In the genomic region with DNA sequence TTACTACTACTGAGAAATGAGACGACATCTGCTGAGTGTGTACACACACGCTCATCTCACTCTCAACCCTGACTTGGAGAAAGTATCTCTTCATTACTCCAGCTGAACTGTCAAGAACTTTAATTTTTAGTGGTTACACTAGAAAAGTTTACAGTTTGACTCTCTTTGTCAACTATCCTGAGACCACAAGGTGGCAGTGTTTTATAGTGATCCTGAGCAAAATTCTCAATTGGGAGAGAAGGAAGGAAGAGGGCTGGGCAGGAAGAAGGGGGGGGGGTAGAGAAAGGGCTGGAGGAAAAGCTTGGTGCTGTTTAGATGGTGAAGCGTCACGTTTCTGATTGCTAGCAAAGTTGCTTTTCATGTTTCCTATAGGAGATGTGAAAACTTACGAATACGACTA, we compare ENCODE assay signal across 20 mouse cellular contexts.
DNase-seq lines count a peak whose midpoint lies in the region; ATAC-seq and TF ChIP-seq lines count a peak whose summit lies in the region.
"Had no signal": no experiment of that assay in that cellular context is flagged by ENCODE, and none has a peak within 500 bp of the region (broad histone marks: within the 10 kb centered on the region; RNA-seq: fewer than 3 reads in every experiment).

No protein-coding gene starts in this region.

- POLR2A ChIA-PET in Patski (lab: Charles Lee) = no interaction called here

- 68% methylated on average over 6 of the region's 6 CpGs for WGBS in forebrain, postnatal 0 days
- 67% methylated on average over 6 of the region's 6 CpGs for whole genome bisulfite sequencing in forebrain, embryonic 11.5 days
- 48% methylated on average over 6 of the region's 6 CpGs for WGBS in lung, postnatal 0 days
- WGBS in kidney, embryonic 14.5 days = 67% methylated on average over 6 of the region's 6 CpGs

- 0 out of 2 replicates have a peak, but pooled peaks have one; percentile 2 for TF ChIP-seq CTCF in forebrain, postnatal 0 days (IDR thresholded peaks at IDR 0.05; ENCODE audit: low read depth)
- no peak for TF ChIP-seq CTCF in lung, postnatal 0 days (IDR thresholded peaks at IDR 0.05)
- TF ChIP-seq CTCF in Patski (IDR thresholded peaks at IDR 0.05) = peak; percentile 14

- no peak for ATAC-seq in forebrain, postnatal 0 days
- no peak for ATAC-seq in forebrain, embryonic 11.5 days (replicated peaks; ENCODE audit: low FRiP score)
- ATAC-seq in lung, postnatal 0 days = no peak
- no peak for ATAC-seq in Patski
- ATAC-seq in kidney, embryonic 14.5 days (ENCODE audit: low FRiP score, low TSS enrichment) = no peak

- CTCF ChIA-PET in Patski (lab: Charles Lee) = no interaction called here

- H3K36me3 ChIP-seq in forebrain, postnatal 0 days (ENCODE audit: insufficient read depth) = no peaks in the 10 kb centered on the region
- H3K36me3 ChIP-seq in forebrain, embryonic 11.5 days (ENCODE audit: control insufficient read depth, insufficient read depth, low read length) = no peaks in the 10 kb centered on the region
- no peaks in the 10 kb centered on the region for H3K36me3 ChIP-seq in lung, postnatal 0 days (ENCODE audit: insufficient read depth, low read length)
- H3K36me3 ChIP-seq in kidney, embryonic 14.5 days (ENCODE audit: control insufficient read depth, insufficient read depth, low read length) = no peaks in the 10 kb centered on the region
- H3K36me3 ChIP-seq: embryonic facial prominence, embryonic 10.5 days; heart, embryonic 13.5 days; midbrain, embryonic 10.5 days had no signal

- no peak overlapping the region for H3K4me3 ChIP-seq in forebrain, postnatal 0 days (ENCODE audit: low read depth, low read length)
- H3K4me3 ChIP-seq in forebrain, embryonic 11.5 days (ENCODE audit: low read depth, low read length) = no peak overlapping the region
- no peak overlapping the region for H3K4me3 ChIP-seq in lung, postnatal 0 days (ENCODE audit: low read depth, low read length)
- no peak overlapping the region for H3K4me3 ChIP-seq in kidney, embryonic 14.5 days (ENCODE audit: low read length)
- H3K4me3 ChIP-seq: embryonic facial prominence, embryonic 10.5 days; heart, embryonic 13.5 days; midbrain, embryonic 10.5 days; myocyte had no signal

- TF ChIP-seq EP300 in lung, postnatal 0 days (IDR thresholded peaks at IDR 0.05) = no peak

- no peak overlapping the region for H3K9ac ChIP-seq in forebrain, postnatal 0 days
- no peak overlapping the region for H3K9ac ChIP-seq in forebrain, embryonic 11.5 days (ENCODE audit: low read length)
- no peak overlapping the region for H3K9ac ChIP-seq in lung, postnatal 0 days (replicated peaks; ENCODE audit: low read depth)
- H3K9ac ChIP-seq in kidney, embryonic 14.5 days (ENCODE audit: low read depth, low read length) = no peak overlapping the region
- H3K9ac ChIP-seq: heart, embryonic 13.5 days had no signal

- no peak overlapping the region for H3K4me2 ChIP-seq in forebrain, postnatal 0 days (ENCODE audit: low read depth)
- no peak overlapping the region for H3K4me2 ChIP-seq in forebrain, embryonic 11.5 days (ENCODE audit: low read depth, low read length, severe bottlenecking)
- no peak overlapping the region for H3K4me2 ChIP-seq in lung, postnatal 0 days (replicated peaks; ENCODE audit: low read depth, low read length)
- no peak overlapping the region for H3K4me2 ChIP-seq in kidney, embryonic 14.5 days (replicated peaks; ENCODE audit: low read depth, low read length)
- H3K4me2 ChIP-seq: heart, embryonic 13.5 days; liver, embryonic 11.5 days had no signal

- no peak for DNase-seq in forebrain, postnatal 0 days
- DNase-seq in forebrain, embryonic 11.5 days (ENCODE audit: low spot score) = no peak
- peak; percentile 8 for DNase-seq in lung, postnatal 0 days (ENCODE audit: low spot score)
- DNase-seq in lung, adult 18-20 months = no peak
- no peak for DNase-seq in Patski (ENCODE audit: low read depth, low spot score)
- DNase-seq in mesoderm, embryonic 11.5 days (ENCODE audit: low read depth, low spot score) = peak; percentile 7
- no peak for DNase-seq in adrenal gland, postnatal 14 days
- DNase-seq: cerebellum, adult 2 months; gastrocnemius, postnatal 14 days; heart, postnatal 4 days; kidney, postnatal 25 days; left cerebral cortex, postnatal 4 days; lung, postnatal 10 days; right cerebral cortex, postnatal 14 days had no signal

- H3K4me1 ChIP-seq in forebrain, postnatal 0 days (ENCODE audit: insufficient read depth) = no peaks in the 10 kb centered on the region
- H3K4me1 ChIP-seq in forebrain, embryonic 11.5 days (replicated peaks; ENCODE audit: control insufficient read depth, insufficient read depth, low read length) = no peaks in the 10 kb centered on the region
- no peaks in the 10 kb centered on the region for H3K4me1 ChIP-seq in lung, postnatal 0 days (ENCODE audit: insufficient read depth, low read depth, low read length)
- H3K4me1 ChIP-seq in kidney, embryonic 14.5 days (ENCODE audit: control insufficient read depth, insufficient read depth, low read length) = no peaks in the 10 kb centered on the region
- H3K4me1 ChIP-seq: embryonic facial prominence, embryonic 10.5 days; heart, embryonic 13.5 days; midbrain, embryonic 10.5 days had no signal

- H3K9me3 ChIP-seq in forebrain, postnatal 0 days (ENCODE audit: low read length) = no peaks in the 10 kb centered on the region
- no peaks in the 10 kb centered on the region; the same call in 1 of the 2 replicates for H3K9me3 ChIP-seq in forebrain, embryonic 11.5 days (ENCODE audit: control insufficient read depth, low read length)
- no peaks in the 10 kb centered on the region for H3K9me3 ChIP-seq in lung, postnatal 0 days (ENCODE audit: low read length)
- no peaks in the 10 kb centered on the region for H3K9me3 ChIP-seq in kidney, embryonic 14.5 days (ENCODE audit: control insufficient read depth, low read length)

- H3K27ac ChIP-seq in forebrain, postnatal 0 days (ENCODE audit: low read depth, low read length) = no peak overlapping the region
- H3K27ac ChIP-seq in forebrain, embryonic 11.5 days (ENCODE audit: low read depth, low read length) = no peak overlapping the region
- no peak overlapping the region for H3K27ac ChIP-seq in lung, postnatal 0 days (ENCODE audit: low read length)
- H3K27ac ChIP-seq in kidney, embryonic 14.5 days (ENCODE audit: low read depth, low read length) = no peak overlapping the region
- H3K27ac ChIP-seq: embryonic facial prominence, embryonic 10.5 days; heart, embryonic 13.5 days; midbrain, embryonic 10.5 days had no signal

- in situ Hi-C loops in Patski (cut with MboI; ENCODE audit: low pct_unique_long_range_greater_than_20kb) = no loop called here

- H3K27me3 ChIP-seq in forebrain, postnatal 0 days (ENCODE audit: insufficient read depth, low read length) = no peaks in the 10 kb centered on the region
- no peaks in the 10 kb centered on the region for H3K27me3 ChIP-seq in forebrain, embryonic 11.5 days (ENCODE audit: control insufficient read depth, insufficient read depth, low read length)
- H3K27me3 ChIP-seq in lung, postnatal 0 days (replicated peaks; ENCODE audit: insufficient read depth, low read length) = no peaks in the 10 kb centered on the region
- no peaks in the 10 kb centered on the region for H3K27me3 ChIP-seq in Patski
- H3K27me3 ChIP-seq in kidney, embryonic 14.5 days (ENCODE audit: control insufficient read depth, insufficient read depth, low read length) = no peaks in the 10 kb centered on the region
- H3K27me3 ChIP-seq: heart, embryonic 13.5 days had no signal

Comparison
In these comparisons a context has a peak if more than half of its experiments do, and no peak if none do; other contexts are left out.
1. DNase-seq: peak in lung, postnatal 0 days (single experiment) and mesoderm, embryonic 11.5 days (single experiment); none in forebrain, postnatal 0 days (single experiment), forebrain, embryonic 11.5 days (single experiment), lung, adult 18-20 months (0 of 2), Patski (single experiment) and adrenal gland, postnatal 14 days (single experiment).